Mouse (Mus musculus) heart, adult 18-20 months (tissue): ENCODE measurements around the gene Tead3. TPM values are rescaled to one million over a fixed set of nuclear protein-coding genes. Genes with fewer than 3 reads are reported as not detected.
A peak's percentile ranks its signal among the peaks of the same experiment; 100 is the strongest.

Source experiments
- DNase-seq, 2 experiments: peaks; one replicate each; pipeline ENCODE4 v3.0.0; 2021 to 2022; ENCODE audit warnings: mixed read lengths in 1 of 2
- long read RNA-seq, 2 experiments: library from polyadenylated mRNA; stranded (forward); transcript quantifications; one replicate each; pipeline ENCODE4 v2.0.0; 2021
- total RNA-seq, 2 experiments: library from RNA; stranded (reverse); gene quantifications; 2 replicates each; pipeline ENCODE4 v1.2.3; 2021

The Tead3 gene
- total RNA-seq, result 10 to 100 TPM; 12.0 to 13.3 TPM
- long read RNA-seq, experiment 1, partial matches to known transcripts, result 3 of 5 reads
- long read RNA-seq, experiment 1, other reads (novel, unspliced or antisense), result 2 of 5 reads
- long read RNA-seq, experiment 2, partial matches to known transcripts, result 2 of 6 reads
- long read RNA-seq, experiment 2, other reads (novel, unspliced or antisense), result 4 of 6 reads

DNA sequence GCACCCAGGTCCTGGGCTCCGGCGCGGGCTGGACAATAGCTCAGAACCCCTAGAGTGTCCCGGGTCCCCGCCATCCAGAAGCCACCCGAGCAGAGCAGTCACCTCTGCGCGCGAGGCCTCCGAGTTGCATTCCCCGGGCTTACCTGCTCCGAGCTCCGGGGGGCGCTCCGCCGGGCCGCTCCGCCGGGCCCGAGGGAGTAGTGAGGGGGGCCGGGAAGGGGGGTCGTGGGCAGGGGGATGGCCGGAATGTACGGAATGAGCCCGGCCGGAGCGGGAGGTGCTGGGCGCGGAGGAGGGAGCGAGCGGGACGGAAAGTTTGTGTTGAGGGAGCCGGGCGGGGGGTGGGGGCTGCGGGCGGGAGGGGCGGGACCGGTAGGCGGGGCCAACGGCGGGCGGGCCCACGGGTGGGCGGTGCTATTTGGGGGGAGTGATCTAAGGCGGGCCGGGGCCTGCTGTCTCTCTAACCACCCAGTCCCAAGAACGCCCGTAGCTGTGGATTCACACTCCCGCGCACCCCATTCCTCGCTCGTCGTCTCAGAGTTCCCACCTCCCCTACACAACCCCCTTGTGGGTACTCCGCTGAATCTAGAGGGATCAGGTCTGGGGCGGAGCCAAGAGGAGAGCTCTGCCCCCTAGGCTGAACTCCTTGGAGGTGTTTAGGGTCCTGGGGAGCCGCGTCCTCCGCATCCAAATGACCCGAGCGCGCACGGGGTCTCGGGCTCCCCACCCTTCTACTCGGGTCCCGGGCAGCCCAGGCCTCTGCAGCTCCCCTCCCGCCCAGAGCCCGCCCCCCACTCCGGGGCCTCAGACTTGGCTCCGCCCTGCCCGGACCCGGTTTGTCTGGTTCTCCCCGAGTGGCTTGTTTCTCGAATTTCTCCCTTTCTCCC, at the start of gene Tead3:
Tead3 (minus strand) TSS at position 352 of the 887 bp plus-strand sequence.
- peak; percentile 78 to 86 for DNase-seq

DNA sequence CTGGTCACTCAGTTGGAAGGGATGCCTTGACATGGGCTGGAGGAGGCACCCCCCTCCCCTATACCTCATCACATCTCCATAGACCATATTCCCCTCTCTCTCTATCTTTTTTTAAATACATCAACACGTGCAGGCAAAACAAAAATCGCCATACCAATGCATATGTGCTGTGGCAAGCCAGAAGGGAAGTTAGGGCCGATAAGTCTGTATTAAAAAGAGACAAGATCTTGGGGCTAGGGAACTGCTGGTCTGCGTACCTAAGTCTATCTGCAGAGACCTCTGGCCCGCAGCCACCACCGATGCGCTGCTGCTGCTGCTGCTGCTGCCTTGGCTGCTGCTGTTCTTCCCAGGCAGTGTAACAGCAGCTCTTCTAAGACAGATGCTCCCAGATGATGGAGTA, 44.4 kb upstream of the Tead3 start:
- no peak for DNase-seq

DNA sequence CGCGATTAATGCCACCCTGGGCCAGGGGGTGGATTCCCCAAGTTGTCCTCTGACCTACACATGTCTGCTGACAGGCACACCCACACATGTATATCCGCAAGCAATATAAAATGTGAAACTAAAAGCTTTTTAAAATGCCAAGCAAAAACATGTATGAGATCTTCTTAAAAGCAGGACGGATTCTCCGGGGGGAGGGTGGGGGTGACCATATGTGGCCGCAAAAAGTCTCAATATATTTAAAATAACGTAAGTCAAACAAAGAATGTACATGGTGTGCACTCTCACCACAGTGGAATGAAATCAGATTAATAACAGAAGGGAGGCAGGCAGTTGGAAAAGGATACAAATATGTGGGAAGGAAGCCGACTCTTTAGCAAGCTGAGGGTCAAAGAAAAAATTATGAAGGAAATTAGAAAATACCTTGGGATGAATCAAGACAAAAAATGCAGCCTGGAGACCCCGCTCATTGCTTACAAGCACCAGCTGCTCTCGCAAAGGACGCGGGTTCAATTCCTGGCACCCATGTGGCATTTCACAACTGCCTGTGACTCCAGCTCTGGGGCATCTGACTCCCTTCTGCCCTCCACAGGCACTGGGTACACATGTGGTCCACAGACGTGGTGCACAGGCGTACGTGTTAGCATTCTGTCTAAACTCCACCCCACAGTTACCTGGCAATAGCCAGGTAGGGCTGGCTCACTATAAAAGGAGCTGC, 43.6 kb upstream of the Tead3 start:
- DNase-seq, result no peak

DNA sequence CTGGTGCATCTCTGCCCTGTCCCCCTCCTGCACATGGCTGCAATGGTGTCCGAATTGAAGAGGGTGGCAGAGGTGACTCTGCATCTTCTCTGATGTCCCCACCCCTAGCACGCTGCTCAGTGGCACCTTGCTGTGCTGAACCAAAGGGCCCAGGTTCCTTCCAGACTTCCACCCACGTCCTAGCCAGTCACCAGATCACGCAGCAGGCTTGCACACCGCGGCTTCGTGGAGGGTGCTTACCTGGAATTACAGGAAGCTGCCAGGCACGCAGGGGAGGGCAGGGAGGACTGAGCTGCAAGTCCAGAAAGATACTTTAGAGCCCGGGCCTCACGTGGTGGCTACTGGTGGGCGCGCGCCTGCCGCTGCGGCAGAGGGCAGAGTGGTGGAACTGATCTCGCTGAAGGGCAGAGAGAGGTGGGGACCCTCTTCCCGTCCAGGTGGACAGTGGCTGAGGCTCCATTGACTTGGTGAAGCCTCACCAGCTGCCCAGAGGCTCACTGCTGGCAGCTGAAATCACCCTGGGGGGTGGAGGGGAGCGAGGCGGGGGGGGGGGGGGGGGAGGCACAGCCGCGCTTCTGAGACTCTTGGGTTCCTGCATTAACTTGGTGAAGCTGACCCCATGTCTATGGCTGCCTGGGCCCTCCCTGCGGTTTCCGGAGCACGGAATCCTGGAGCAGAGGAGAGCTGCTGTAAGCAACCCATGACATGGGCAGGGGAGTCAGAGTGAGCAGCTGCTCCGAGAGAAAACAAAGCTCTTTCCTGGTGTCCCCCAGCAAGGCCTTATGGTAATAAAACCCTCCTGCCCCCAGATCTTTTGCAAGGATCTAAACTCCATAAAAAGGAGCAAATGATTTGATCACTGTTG, 41.2 kb upstream of the Tead3 start:
- no peak for DNase-seq

DNA sequence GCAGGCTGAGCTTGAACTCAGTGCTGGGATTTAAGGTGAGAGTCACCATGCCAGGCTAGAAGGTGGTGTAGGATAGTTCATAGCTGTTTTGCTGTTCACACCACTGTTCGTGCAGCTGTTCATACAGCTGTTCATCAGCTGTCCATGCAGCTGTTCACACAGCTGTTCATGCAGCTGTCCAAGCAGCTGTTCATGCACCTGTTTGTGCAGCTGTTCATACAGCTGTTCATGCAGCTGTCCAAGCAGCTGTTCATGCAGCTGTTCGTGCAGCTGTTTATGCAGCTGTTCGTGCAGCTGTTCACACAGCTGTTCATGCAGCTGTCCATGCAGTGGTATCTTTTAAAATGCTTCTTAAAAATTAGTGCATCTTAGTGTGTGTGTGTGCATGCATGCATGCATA, 37.9 kb upstream of the Tead3 start:
- DNase-seq, result no peak

DNA sequence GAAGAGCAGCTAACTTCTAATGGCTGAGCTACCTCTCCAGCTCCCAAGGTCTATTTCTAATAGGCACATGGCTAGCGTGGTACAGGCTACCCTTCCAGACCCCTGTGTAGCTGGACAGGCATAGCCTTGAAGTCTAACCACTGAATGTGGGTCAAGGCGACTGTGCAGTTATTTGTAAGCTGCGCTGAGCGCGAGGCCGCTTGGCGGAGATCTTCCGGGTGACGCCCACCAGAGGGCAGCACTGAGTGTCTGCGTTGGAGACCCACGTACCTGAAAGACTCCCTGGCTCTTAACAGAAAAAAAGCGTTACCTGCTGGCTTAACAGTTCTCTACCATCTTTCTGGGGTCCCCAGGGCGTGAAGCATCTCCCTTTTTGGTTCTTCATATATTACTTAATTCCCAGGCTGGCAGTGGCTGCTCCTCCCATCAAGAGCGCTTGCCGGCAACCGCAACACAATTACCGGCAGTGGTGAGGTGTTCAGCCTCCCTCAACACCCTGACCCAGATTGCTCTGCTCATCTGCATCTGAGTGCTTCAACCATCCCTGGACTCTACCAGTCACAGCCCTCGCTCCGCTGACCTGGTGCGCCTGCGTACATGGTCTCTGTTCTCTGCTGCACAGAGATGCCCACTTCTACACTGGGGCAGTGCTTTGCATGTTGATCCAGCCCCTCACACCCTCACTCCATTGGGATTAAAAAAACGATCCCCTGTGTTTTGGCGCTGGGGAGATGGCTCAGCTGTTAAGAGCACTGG, 35.7 kb upstream of the Tead3 start:
- DNase-seq, result peak; percentile 73 to 90

DNA sequence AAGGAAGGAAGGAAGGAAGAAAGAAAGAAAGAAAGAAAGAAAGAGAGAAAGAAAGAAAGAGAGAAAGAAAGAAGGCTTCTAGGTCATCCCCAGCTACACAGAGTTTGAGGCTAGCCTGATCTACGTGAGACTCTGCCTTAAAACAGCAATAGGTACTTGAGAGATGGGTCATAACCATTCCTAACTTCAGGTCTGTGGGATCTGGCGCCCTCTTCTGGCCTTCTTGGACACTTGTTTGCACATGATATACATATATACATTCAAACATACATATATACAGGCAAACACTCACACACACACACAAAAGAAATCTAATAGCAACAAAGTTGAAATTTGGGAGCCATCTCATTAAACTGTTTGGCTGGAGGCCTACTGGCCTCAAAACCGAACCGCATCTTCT, 33.7 kb upstream of the Tead3 start:
- DNase-seq, result no peak

DNA sequence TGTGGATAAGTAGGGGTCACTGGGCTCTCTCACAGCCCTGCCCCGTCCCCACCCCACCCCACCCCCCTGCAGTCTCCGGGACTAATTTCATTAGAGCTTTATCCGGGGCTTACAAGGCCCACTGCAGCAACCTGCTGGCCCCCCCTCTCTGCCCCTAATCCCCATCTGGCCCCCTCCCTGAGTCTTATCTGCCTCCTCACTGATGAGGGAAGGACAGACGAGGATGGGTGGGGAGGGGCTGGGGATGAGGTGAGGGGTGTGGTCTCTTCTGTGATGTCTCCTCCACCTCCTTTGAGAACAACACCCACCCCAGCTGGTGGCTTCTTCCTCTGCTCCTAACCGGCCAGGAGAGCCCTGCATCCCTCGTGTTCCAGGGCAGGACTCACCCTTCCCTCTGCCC, 29.6 kb upstream of the Tead3 start:
- no peak for DNase-seq

DNA sequence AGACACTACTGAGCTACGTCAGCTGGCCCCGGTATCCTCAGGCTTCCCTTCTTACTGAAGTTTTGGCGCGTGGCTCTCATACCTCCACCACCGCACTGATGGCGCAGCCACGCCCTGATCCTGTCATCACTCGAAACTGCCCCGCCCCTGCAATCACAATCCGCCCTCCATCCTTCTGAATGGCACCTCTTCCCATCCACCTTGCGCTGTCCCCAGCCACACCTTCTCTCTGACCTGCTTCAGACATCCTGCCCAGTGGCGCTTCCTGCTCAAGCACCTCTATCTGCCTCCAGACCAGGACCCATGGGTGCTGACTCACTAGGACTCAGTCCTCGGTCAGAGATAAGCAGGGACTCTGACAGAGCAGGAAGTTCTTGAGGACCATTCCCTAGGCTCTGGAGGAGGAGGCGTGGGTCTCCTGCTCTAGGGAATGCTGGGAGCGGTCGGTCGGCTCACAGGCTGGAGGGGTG, 25.0 kb upstream of the Tead3 start:
- DNase-seq, result peak in 1 of 2 experiments; percentile 12

DNA sequence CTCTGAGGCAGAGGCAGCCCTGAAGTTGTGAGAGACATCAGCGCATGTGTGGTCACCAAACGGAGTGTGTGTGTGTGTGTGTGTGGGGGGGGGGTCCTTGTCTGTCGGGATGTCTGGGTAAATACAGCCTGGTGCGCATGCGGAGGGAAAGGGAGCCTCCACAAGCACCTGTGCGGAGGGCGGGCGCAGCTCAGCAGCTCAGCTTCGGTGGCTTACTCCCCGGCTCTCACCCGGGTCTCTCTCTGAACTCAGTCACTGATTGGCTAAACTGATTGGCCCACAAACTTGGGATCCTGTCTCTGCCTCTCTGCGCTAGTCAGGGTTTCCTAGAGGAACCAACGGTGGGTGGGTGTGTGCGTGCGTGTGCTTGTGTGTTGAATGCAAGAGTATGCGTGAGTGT, 23.9 kb upstream of the Tead3 start:
- no peak for DNase-seq

DNA sequence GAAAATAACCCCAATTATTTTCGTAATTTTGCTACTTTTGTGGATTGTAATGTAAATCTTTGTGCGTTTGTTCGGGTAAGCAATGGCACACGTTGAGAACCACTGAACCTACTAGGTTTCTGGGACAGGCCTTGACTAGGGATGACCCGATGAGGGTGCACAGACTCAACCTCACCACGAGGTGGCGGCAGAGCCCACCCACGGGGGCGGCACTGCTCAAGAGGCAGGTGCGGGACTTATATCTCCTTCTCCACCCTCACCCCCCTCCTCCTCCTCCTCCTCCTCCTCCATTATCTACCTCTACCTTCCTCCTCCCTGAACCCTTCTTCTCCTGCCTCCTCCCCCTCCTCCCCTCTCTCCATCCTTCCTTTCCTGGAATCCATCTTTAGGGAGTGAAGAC, 23.2 kb upstream of the Tead3 start:
- DNase-seq, result peak; percentile 26 to 57

DNA sequence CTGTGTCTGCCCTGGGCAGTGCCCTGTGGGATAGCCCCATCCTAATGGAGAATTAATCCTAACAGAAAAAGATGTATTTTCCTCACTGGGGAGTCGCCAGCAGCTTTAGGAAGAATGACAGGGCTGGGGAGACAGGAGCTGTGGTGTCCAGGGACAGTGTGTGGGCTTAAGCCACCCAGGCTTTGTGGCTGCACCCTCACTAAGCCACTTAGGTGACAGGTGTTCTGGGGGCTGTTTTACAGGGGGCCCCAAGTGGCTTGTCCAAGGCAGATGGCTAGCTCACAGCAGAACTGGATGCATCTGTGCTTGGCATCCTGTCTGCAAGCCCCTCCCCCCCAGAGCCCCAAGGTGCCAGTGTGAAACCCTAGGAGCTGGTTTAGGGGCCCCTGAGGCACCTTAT, 21.3 kb upstream of the Tead3 start:
- no peak for DNase-seq

DNA sequence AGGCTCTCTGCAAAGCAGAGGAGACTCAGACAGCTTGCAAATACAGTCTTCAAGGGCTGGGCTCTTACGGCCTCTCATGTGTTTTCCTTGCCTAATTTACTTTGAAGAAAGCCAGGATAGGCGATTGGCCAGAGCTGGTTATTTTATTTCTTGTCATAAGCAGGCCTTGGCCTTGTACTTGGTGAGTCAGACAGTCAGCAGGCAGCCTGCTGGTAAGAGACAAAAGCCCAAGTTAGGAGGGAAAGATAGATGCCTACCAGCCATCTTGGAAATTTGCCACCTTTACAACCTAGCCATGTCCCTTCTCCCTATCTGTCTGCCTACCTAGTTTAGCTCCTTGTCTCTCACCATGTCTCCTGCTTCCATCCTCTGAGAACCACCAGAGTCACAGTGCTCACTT, 20.7 kb upstream of the Tead3 start:
- DNase-seq, result no peak

DNA sequence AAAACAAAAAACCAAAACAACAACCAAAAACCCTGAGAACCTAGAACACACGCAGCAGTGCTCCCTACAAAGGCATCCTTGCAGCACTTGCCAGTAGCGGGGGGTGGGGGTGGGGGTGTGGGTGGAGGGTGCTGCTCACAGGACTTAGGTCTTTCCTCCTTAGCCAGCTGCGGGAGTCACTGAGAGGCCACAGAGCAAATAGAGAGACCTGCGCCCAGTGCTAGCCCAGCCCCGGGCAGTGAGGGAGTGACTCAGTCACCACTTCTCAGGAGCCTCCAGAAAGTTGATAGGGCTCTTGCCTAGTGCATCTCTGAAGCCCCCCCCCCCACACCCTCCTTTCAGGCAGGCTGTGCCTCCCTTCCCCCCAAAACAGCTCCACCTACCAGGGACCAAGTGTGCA, 18.4 kb upstream of the Tead3 start:
- no peak for DNase-seq

DNA sequence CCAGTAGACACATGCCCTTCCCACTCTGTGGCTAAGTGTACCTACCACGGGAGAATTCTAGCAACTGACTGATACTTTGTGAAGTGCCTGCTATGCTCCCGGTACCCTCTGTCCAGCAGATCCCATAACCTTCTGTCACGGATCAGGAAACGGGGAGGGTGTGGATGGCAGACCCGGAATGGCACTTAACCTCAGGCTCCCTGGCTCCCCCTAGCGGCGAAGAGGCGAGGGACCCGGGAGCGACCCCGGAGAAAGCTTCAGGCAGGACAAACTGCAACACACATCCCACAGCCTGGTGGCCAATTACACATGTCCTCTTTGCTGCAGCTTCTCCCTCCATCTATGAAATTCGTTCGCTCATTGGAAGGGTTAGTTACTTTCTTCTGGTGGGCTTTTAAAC, 17.8 kb upstream of the Tead3 start:
- peak; percentile 73 to 92 for DNase-seq

DNA sequence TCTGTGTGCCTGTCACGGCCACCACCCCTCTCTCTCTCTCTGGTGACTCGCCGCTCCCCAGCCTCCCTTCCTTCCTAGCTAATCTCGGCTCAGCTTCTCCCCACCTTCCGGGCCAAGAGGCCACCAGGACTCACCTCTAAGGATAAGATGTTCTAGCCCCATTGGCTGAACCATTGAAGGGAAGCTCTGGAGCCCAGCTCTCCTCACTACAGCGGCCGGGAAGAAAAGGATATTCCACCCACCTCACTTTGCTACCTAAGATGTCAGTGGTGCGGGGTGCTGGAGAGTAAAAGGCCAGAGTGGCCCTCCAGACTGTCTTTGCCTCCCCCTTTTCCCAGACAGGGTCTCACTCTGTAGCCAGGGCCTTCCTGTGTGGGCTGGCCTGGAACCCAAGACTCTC, 14.5 kb upstream of the Tead3 start, which contains the start of gene Tulp1:
Tulp1 (minus strand) TSS at position 101 of the 400 bp plus-strand sequence.
- DNase-seq, result no peak

DNA sequence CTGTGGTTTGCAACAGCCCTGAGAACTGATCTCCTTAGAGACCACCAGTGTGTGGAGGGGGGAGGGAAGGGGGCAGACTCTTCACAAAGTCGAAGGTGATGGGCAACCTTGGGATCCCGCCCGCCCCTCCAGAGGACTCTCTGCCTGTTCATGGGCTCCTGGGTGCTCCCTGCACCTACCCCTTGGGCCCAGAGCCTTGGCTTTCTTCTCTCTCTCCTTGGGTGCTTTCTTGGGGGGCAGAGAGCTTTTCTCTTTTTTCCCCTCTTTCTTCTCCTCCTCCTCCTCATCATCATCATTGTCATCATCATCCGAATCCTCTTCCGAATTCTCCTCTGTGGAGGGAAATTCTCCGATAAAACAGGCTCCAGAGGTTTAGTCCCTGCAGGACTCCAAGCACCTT, 12.9 kb upstream of the Tead3 start:
- no peak for DNase-seq

DNA sequence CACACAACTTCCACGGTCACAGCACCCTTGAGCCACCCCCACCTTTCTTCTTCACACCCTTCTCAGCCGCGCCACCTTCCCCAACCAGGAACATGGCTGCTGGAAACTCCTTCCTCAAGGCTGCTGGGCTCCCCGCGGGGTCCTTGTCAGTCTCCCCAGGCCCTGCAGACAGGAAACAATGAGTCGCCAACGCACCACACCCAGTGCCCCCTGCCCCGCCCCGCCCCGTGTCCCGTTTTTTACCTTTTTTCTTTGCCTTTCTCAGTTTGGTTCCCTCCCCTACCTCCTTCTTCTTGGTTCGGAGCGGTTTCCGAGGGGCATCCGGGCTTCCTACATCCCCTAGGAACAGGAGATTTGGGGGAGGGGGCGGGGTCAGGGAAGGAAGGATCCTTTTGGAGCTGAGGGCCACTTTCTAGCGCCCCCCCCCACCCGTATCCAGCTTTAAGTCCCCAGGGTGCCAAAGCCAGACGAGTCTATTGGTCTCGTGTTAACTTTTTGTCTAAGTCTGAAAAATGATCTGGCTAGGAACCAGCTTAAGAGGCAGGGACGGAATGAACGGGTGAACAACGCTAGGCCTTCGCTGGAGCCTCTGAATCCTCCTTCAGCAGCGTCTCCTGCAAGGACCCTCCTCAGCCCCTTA, 12.2 kb upstream of the Tead3 start:
- DNase-seq, result no peak

DNA sequence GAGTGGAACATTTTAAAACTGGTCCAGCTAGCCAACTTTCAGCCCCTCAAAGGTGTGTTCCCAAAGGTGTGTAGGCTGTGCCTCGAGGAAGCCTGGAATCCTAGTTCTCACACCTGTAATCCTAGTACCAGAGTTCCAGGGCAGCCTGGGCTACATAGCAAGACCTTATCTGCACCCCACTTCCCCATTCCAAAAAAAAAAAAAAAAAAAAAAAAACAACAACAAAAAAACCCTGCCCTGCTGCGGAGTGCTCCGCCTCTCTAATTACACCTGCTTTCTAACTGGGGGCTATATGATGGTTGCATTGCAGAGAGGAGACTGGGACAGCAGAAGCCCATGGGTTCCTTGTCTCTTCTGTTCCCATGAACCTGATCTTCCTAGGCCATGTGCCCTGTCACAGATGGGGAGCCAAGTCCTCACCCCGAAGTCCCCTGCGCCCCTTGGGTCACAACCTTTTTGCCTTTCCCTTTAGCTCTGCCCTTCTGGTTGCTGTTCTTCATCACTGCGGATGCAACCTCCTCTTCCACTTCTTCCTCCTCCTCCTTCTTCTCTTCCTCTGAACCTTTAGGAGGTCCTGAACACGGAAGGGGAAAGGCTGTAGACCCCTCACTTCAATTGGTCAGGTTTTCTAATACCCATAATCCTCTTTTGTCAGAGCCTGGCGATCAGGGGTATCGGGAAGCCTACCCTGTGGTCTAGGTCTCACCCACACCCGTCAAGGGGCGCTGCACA, 11.5 kb upstream of the Tead3 start:
- no peak for DNase-seq
